Mouse (Mus musculus) G1E (cell line): ENCODE measurements around the gene Prpf6. TPM values are rescaled to one million over a fixed set of nuclear protein-coding genes. Genes with fewer than 3 reads are reported as not detected.

ENCODE experiments used
- ATAC-seq: 2 replicates; pipeline ENCODE4 v1.8.0; 2016; ENCODE audit warnings: mild to moderate bottlenecking; ENCODE audit not compliant: insufficient number of reproducible peaks, poor library complexity, low FRiP score, severe bottlenecking; ENCODE audit errors: extremely low read depth
- DNase-seq: peaks from one replicate; pipeline ENCODE4 v3.0.0; 2012; ENCODE audit warnings: low spot score
- H3K27me3 ChIP-seq: 2 replicates; pipeline ENCODE4 v1.6.1; 2012; ENCODE audit warnings: mild to moderate bottlenecking, low read length, inconsistent platforms; ENCODE audit not compliant: insufficient read depth
- H3K36me3 ChIP-seq: replicated peaks from 2 replicates; pipeline ENCODE3; 2012; ENCODE audit warnings: mild to moderate bottlenecking, inconsistent platforms
- H3K4me1 ChIP-seq: 2 replicates; pipeline ENCODE4 v1.6.1; 2012; ENCODE audit warnings: low read depth, low read length, inconsistent platforms, mixed read lengths; ENCODE audit not compliant: insufficient read depth
- H3K4me3 ChIP-seq: 2 replicates; pipeline ENCODE4 v1.5.1; 2012; ENCODE audit warnings: low read depth, mild to moderate bottlenecking, inconsistent platforms, low read length, moderate library complexity, mixed read lengths
- H3K9me3 ChIP-seq: replicated peaks from 2 replicates; pipeline ENCODE4 v1.6.1; 2012; ENCODE audit warnings: inconsistent platforms
- CTCF ChIP-seq: IDR thresholded peaks from 2 replicates; pipeline ENCODE4 v1.5.1; 2012; ENCODE audit warnings: low read depth, low read length, inconsistent platforms, mixed read lengths
- GATA1 ChIP-seq: IDR thresholded peaks from 2 replicates; pipeline ENCODE4 v1.6.1; 2012; ENCODE audit warnings: borderline replicate concordance, low read length, inconsistent platforms, mixed read lengths
- GATA2 ChIP-seq: IDR thresholded peaks from 2 replicates; pipeline ENCODE4 v1.6.1; 2012; ENCODE audit warnings: low read depth, low read length, inconsistent platforms, borderline replicate concordance
- POLR2AphosphoS5 ChIP-seq: IDR thresholded peaks from 2 replicates; pipeline ENCODE4 v1.6.1; 2012; ENCODE audit warnings: low read depth, low read length, inconsistent platforms; ENCODE audit not compliant: insufficient replicate concordance
- TAL1 ChIP-seq: conservative IDR thresholded peaks from 2 replicates; pipeline ENCODE4 v1.6.1; 2012; ENCODE audit warnings: low read depth, low read length, inconsistent platforms, mixed read lengths
- polyA plus RNA-seq: library from polyadenylated mRNA; stranded (reverse); fragments of >175 nt; gene quantifications from 2 replicates; pipeline ENCODE4 v1.2.3, GENCODE M21; 2012
- total RNA-seq, 2 experiments: library from RNA; stranded (forward) in 1 of 2; stranded (reverse) in 1 of 2; fragments of 200-1000 nt in 1 of 2; fragments of >200 nt in 1 of 2; fragmentation: Nextera tagmentation in 1 of 2; gene quantifications; 2 replicates each; pipeline ENCODE4 v1.2.3; 2014 to 2017

Gene Prpf6
- total and polyA plus RNA-seq, 3 experiments, result 27.8 to 91.9 (median 53.1) TPM

- Histone ChIP-seq H3K27me3 (peaks cover 66% of the 10 kb centered on the region), H3K9me3 (no peaks in the 10 kb centered on the region), H3K4me1 (peaks cover 17% of the 10 kb centered on the region), H3K4me3 (no peak overlapping the region), H3K36me3 (no peaks in the 10 kb centered on the region)
- DNase-seq (peak; percentile 73), ATAC-seq (peak; percentile 74)
- TF ChIP-seq TAL1, result no peak
- peak; percentile 42; the same call in 1 of the 2 replicates for TF ChIP-seq CTCF
Observed at GRCm38 (mm10) chr2:181678780-181679179, 87.1 kb downstream of the Prpf6 start.

DNA sequence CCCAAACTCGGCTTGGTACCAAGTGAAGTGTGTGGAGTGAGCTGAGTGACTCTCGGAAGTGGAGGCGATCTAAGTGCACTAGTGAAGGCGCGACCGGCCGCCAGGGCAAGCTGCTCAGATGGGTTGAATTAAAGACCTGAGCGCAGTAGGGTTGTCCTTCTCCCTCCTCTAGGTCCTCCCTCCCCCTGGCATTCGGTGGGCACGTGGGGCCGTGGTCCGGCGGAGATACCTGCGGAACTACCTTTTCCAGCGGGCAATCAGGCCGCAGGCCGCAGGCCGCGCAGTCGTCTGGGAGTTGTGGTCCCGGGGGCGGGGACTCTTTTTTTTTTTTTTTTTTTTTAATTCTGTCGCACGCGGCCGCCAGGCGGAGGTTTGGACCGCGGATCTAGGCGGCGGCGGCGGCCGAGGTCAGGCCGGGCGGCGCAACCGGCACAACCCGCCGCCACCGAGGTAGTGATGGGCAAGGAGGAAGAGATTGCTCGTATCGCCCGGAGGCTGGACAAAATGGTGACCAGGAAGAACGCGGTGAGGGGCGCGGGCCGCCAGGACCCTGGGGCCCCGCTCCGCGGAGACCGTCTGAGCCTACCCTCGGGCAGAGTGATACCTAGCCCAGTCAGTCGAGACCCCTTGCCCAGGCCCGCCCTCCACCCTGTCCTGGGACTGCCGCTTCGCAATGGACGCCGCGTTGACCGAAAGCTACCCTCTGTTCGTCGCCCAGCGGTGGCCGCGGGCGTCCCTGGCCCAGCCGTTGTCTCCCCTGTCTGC is 88.5 kb downstream of the Prpf6 start, which contains the start of gene Tcea2:
Gene Tcea2 (plus strand): TSS at position 360 of the 765 bp plus-strand sequence.
- Histone ChIP-seq H3K4me1 (peaks cover 17% of the 10 kb centered on the region), H3K4me3 (peak within 1 kb of the TSS; percentile 66), H3K9me3 (no peaks in the 10 kb centered on the region), H3K27me3 (peaks cover 65% of the 10 kb centered on the region), H3K36me3 (no peaks in the 10 kb centered on the region)
- ATAC-seq, result no peak
- DNase-seq, result peak; percentile 56
- TF ChIP-seq POLR2AphosphoS5, result no peak
- no peak for TF ChIP-seq GATA1
- no peak for TF ChIP-seq CTCF
- no peak for TF ChIP-seq GATA2
- TF ChIP-seq TAL1, result no peak

DNA sequence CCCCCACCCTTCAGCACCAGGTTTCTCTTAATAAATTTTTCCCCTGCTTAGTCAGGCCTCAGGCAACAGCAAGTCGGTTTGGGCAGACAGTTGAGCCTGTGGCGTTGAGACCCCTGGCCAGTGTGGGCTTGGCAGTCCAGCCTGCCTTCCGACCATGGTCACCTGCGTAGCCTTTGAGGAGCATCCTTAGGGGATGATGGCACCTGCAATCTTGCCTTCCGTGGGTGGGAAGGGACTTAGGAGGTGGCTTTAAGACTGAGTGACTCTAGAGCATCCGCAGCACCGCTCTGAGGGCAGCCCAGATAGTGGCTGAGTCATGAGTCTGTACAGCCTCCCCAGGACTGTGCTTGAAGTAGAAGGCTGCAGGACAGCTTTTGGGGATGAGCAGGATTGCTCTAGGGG is 89.0 kb downstream of the Prpf6 start:
- Histone ChIP-seq H3K9me3 (no peaks in the 10 kb centered on the region), H3K27me3 (peaks cover 64% of the 10 kb centered on the region), H3K4me1 (peaks cover 11% of the 10 kb centered on the region), H3K36me3 (no peaks in the 10 kb centered on the region), H3K4me3 (peak overlapping the region; percentile 66; the same call in 1 of the 2 replicates)
- DNase-seq, result no peak
- no peak for TF ChIP-seq POLR2AphosphoS5
- no peak for TF ChIP-seq TAL1
- TF ChIP-seq CTCF, result no peak
- no peak for TF ChIP-seq GATA1
- no peak for TF ChIP-seq GATA2
- ATAC-seq, result no peak

DNA sequence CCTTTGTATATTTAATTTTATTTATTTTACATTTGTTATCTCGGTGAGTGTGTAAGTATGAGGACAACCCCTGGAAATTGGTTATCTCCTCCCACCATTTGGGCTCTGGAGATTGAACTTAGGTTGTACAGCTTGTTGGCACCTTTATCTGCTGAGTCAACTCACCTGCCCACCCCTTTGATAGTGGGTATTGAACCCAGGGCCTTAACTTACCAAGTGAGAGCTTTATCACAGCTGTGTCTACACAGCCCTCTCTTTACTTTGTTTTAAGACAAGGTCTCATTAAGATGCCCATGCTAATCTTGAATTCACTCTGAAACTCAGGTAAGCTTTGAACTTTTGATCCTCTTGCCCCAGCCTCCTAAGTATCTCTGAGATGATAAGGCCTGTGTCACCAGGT is 90.3 kb downstream of the Prpf6 start:
- H3K27me3 ChIP-seq, result peaks cover 68% of the 10 kb centered on the region
- H3K36me3 ChIP-seq, result peaks cover 6% of the 10 kb centered on the region
- ATAC-seq (no peak), DNase-seq (no peak)
- TF ChIP-seq TAL1, result no peak
- no peak for TF ChIP-seq CTCF
- no peak for TF ChIP-seq GATA2
- no peak for TF ChIP-seq GATA1
- no peak for TF ChIP-seq POLR2AphosphoS5
- H3K4me3 ChIP-seq, result no peak overlapping the region
- peaks cover 11% of the 10 kb centered on the region for H3K4me1 ChIP-seq
- H3K9me3 ChIP-seq, result no peaks in the 10 kb centered on the region

DNA sequence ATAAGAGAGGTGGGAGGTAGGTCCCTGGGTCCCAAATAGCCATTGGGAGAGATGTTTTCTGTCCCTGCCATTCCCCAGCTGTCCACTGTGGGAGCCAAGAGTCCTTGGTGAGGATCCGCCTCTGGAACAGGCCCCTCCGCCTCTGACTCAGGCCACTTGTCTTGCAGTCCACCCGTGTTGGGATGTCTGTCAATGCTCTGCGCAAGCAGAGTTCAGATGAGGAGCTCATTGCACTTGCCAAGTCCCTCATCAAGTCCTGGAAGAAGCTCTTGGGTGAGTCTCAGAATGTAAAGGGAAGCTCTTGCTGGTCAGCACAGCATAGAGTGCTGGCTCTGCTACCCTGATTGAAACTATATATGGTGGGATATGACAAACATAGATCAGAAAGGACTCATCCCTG is 91.7 kb downstream of the Prpf6 start:
- no peak for TF ChIP-seq CTCF
- no peak for TF ChIP-seq GATA1
- TF ChIP-seq POLR2AphosphoS5, result no peak
- no peak for TF ChIP-seq TAL1
- no peak for TF ChIP-seq GATA2
- DNase-seq (no peak), ATAC-seq (no peak)
- Histone ChIP-seq H3K4me3 (no peak overlapping the region), H3K4me1 (peaks cover 11% of the 10 kb centered on the region), H3K9me3 (no peaks in the 10 kb centered on the region), H3K36me3 (peaks cover 20% of the 10 kb centered on the region), H3K27me3 (peaks cover 61% of the 10 kb centered on the region)

- H3K36me3 ChIP-seq, result peaks cover 32% of the 10 kb centered on the region
- ATAC-seq, result 0 out of 2 replicates have a peak, but pooled peaks have one; percentile 26
- H3K4me1 ChIP-seq, result peaks cover 15% of the 10 kb centered on the region
- TF ChIP-seq POLR2AphosphoS5, result no peak
- no peak for TF ChIP-seq TAL1
- no peak for TF ChIP-seq GATA1
- no peak for TF ChIP-seq CTCF
- no peak for TF ChIP-seq GATA2
- no peak for DNase-seq
- H3K27me3 ChIP-seq, result peaks cover 57% of the 10 kb centered on the region
- no peaks in the 10 kb centered on the region for H3K9me3 ChIP-seq
- no peak overlapping the region for H3K4me3 ChIP-seq
Observed at GRCm38 (mm10) chr2:181684713-181685112, 93.0 kb downstream of the Prpf6 start.

DNA sequence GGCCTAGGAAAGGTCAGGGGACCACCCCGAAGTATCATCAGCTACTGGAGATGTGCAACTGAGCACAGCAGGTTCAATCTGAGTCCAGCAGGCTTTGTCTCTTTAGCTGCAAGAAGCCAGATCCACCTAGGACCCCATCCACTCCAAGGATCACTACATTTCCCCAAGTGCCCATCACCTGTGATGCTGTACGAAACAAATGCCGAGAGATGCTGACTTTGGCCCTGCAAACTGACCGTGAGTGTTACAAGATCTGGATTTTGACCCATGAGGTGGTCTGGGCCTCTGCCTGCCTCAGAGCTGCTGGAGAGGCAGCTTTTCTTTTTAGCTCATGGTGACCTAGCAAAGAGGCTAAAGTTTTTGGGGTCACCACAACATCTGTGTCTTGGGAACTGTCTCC is 94.0 kb downstream of the Prpf6 start:
- Histone ChIP-seq H3K27me3 (peaks cover 48% of the 10 kb centered on the region), H3K36me3 (peaks cover 42% of the 10 kb centered on the region), H3K4me3 (no peak overlapping the region), H3K9me3 (no peaks in the 10 kb centered on the region), H3K4me1 (peaks cover 7% of the 10 kb centered on the region)
- ATAC-seq, result no peak
- DNase-seq, result no peak
- TF ChIP-seq GATA2, result no peak
- TF ChIP-seq CTCF, result no peak
- TF ChIP-seq TAL1, result no peak
- TF ChIP-seq GATA1, result no peak
- no peak for TF ChIP-seq POLR2AphosphoS5
